Mouse (Mus musculus): ENCODE data around the gene Rps13.

GRCm38 (mm10) chr7:116331246-116331645 lies 2.7 kb downstream of the Rps13 start:
- TF ChIP-seq CTCF (IDR thresholded peaks at IDR 0.05; ENCODE audit: control insufficient read depth, insufficient read depth, insufficient read length) (no peak), MYOG (IDR thresholded peaks at IDR 0.05; ENCODE audit: control insufficient read depth, extremely low read depth, insufficient read length) (no peak), USF1 (IDR thresholded peaks at IDR 0.05; ENCODE audit: low read depth) (no peak)

Measured in C2C12 (cell line).